Mouse (Mus musculus) activated CD4-positive, CD25-positive, alpha-beta regulatory T cell, adult 4 months (primary cell): ENCODE data around the gene Tmem38a. TPM values are rescaled to one million over a fixed set of nuclear protein-coding genes. Genes with fewer than 3 reads are reported as not detected.

Experiments
- ATAC-seq: one replicate; pipeline ENCODE4 v1.8.0; 2017
- polyA plus RNA-seq, 2 experiments: library from polyadenylated mRNA; unstranded; fragments of 100-300 nt; shearing (Covaris generic); gene quantifications; one replicate each; pipeline ENCODE4 v1.2.1; 2017

The Tmem38a gene
- 1 to 10 TPM in 1 of 2 experiments, under 1 TPM in 1; 0.56 to 1.5 TPM for polyA plus RNA-seq

GRCm38 (mm10) chr8:72571611-72572473 lies at the start of gene Tmem38a:
TSS of gene Tmem38a (plus strand) at chr8:72572055.
- no peak for ATAC-seq

GRCm38 (mm10) chr8:72532103-72532502 lies 39.8 kb upstream of the Tmem38a start:
- no peak for ATAC-seq

- no peak for ATAC-seq
Measured at GRCm38 (mm10) chr8:72534888-72535287, 37.0 kb upstream of the Tmem38a start.

GRCm38 (mm10) chr8:72539234-72539633 lies 32.6 kb upstream of the Tmem38a start:
- no peak for ATAC-seq

- no peak for ATAC-seq
Measured at GRCm38 (mm10) chr8:72547122-72547801, 24.6 kb upstream of the Tmem38a start.

GRCm38 (mm10) chr8:72547802-72548643 lies 23.8 kb upstream of the Tmem38a start, which contains the start of gene Med26:
TSS of gene Med26 (minus strand) at chr8:72548270.
- ATAC-seq: peak; percentile 79

- ATAC-seq: peak; percentile 36
Measured at GRCm38 (mm10) chr8:72548644-72549313, 23.1 kb upstream of the Tmem38a start.

GRCm38 (mm10) chr8:72549314-72549892 lies 22.5 kb upstream of the Tmem38a start:
- no peak for ATAC-seq

- ATAC-seq: no peak
Measured at GRCm38 (mm10) chr8:72555770-72556169, 16.1 kb upstream of the Tmem38a start.

- no peak for ATAC-seq
Measured at GRCm38 (mm10) chr8:72561111-72561689, 10.7 kb upstream of the Tmem38a start.

- ATAC-seq: no peak
Measured at GRCm38 (mm10) chr8:72565970-72566369, 5.9 kb upstream of the Tmem38a start.

- peak; percentile 88 for ATAC-seq
Measured at GRCm38 (mm10) chr8:72570633-72571610, 933 bp upstream of the Tmem38a start, which contains the start of gene Smim7. TSS of gene Smim7 (minus strand) at chr8:72571088.

GRCm38 (mm10) chr8:72572507-72572906 lies 652 bp downstream of the Tmem38a start:
- no peak for ATAC-seq

GRCm38 (mm10) chr8:72573450-72573849 lies 1.6 kb downstream of the Tmem38a start:
- no peak for ATAC-seq

- ATAC-seq: no peak
Measured at GRCm38 (mm10) chr8:72575915-72576314, 4.1 kb downstream of the Tmem38a start.

- no peak for ATAC-seq
Measured at GRCm38 (mm10) chr8:72577266-72577665, 5.4 kb downstream of the Tmem38a start.

GRCm38 (mm10) chr8:72577941-72578340 lies 6.1 kb downstream of the Tmem38a start:
- no peak for ATAC-seq

GRCm38 (mm10) chr8:72579374-72579773 lies 7.5 kb downstream of the Tmem38a start:
- ATAC-seq: no peak

- ATAC-seq: no peak
Measured at GRCm38 (mm10) chr8:72583056-72583771, 11.4 kb downstream of the Tmem38a start.
